Mouse (Mus musculus): ENCODE results near the gene Armc6. TPM values are rescaled to one million over a fixed set of nuclear protein-coding genes. Genes with fewer than 3 reads are reported as not detected.

Armc6 gene
- polyA plus RNA-seq (2011; ENCODE audit: insufficient read length, low read depth, missing spikeins): 11.0 and 14.9 TPM in 2 replicates

- H3K4me1 ChIP-seq (ENCODE audit: control insufficient read depth, insufficient read depth, low read length): peaks cover 6% of the 10 kb centered on the region
- H3K27ac ChIP-seq (ENCODE audit: insufficient read depth, low read length): peak within 1 kb of the TSS; percentile 77
- peak within 1 kb of the TSS; percentile 95 for H3K4me3 ChIP-seq (ENCODE audit: insufficient read depth, low read length)
- TF ChIP-seq POLR2A (IDR thresholded peaks at IDR 0.05; ENCODE audit: low read depth, low read length) (peak; percentile 76), CTCF (IDR thresholded peaks at IDR 0.05; ENCODE audit: borderline replicate concordance, insufficient read depth, low read length) (no peak)
Measured at GRCm38 (mm10) chr8:70234080-70234780, at the start of gene Armc6, which contains the start of gene Sugp2. Gene Armc6 (minus strand): TSS chr8:70234466. Gene Sugp2 (plus strand): TSS chr8:70234226.

- H3K4me1 ChIP-seq (ENCODE audit: control insufficient read depth, insufficient read depth, low read length): no peaks in the 10 kb centered on the region
- peak overlapping the region; percentile 70 for H3K4me3 ChIP-seq (ENCODE audit: insufficient read depth, low read length)
- TF ChIP-seq CTCF (IDR thresholded peaks at IDR 0.05; ENCODE audit: borderline replicate concordance, insufficient read depth, low read length): no peak
- peak; percentile 7; the same call in 1 of the 2 replicates for TF ChIP-seq POLR2A (IDR thresholded peaks at IDR 0.05; ENCODE audit: low read depth, low read length)
- H3K27ac ChIP-seq (ENCODE audit: insufficient read depth, low read length): peak overlapping the region; percentile 29
Measured at GRCm38 (mm10) chr8:70283136-70284077, 49.1 kb upstream of the Armc6 start.

GRCm38 (mm10) chr8:70282603-70283135, 48.4 kb upstream of the Armc6 start, which contains the start of gene Homer3:
Gene Homer3 (plus strand): TSS chr8:70282827.
- Histone ChIP-seq H3K4me1 (ENCODE audit: control insufficient read depth, insufficient read depth, low read length) (no peaks in the 10 kb centered on the region), H3K27ac (ENCODE audit: insufficient read depth, low read length) (peak within 1 kb of the TSS; percentile 29), H3K4me3 (ENCODE audit: insufficient read depth, low read length) (peak within 1 kb of the TSS; percentile 70)
- TF ChIP-seq POLR2A (IDR thresholded peaks at IDR 0.05; ENCODE audit: low read depth, low read length) (peak; percentile 77), CTCF (IDR thresholded peaks at IDR 0.05; ENCODE audit: borderline replicate concordance, insufficient read depth, low read length) (peak; percentile 44; the same call in 1 of the 2 replicates)

GRCm38 (mm10) chr8:70281001-70281400, 46.7 kb upstream of the Armc6 start:
- TF ChIP-seq POLR2A (IDR thresholded peaks at IDR 0.05; ENCODE audit: low read depth, low read length): no peak
- no peak for TF ChIP-seq CTCF (IDR thresholded peaks at IDR 0.05; ENCODE audit: borderline replicate concordance, insufficient read depth, low read length)
- Histone ChIP-seq H3K27ac (ENCODE audit: insufficient read depth, low read length) (no peak overlapping the region), H3K4me1 (ENCODE audit: control insufficient read depth, insufficient read depth, low read length) (no peaks in the 10 kb centered on the region), H3K4me3 (ENCODE audit: insufficient read depth, low read length) (no peak overlapping the region)

- H3K4me3 ChIP-seq (ENCODE audit: insufficient read depth, low read length): no peak overlapping the region
- H3K4me1 ChIP-seq (ENCODE audit: control insufficient read depth, insufficient read depth, low read length): no peaks in the 10 kb centered on the region
- no peak overlapping the region for H3K27ac ChIP-seq (ENCODE audit: insufficient read depth, low read length)
- TF ChIP-seq CTCF (IDR thresholded peaks at IDR 0.05; ENCODE audit: borderline replicate concordance, insufficient read depth, low read length) (no peak), POLR2A (IDR thresholded peaks at IDR 0.05; ENCODE audit: low read depth, low read length) (no peak)
Measured at GRCm38 (mm10) chr8:70279266-70279665, 45.0 kb upstream of the Armc6 start.

- H3K4me1 ChIP-seq (ENCODE audit: control insufficient read depth, insufficient read depth, low read length): no peaks in the 10 kb centered on the region
- no peak for TF ChIP-seq CTCF (IDR thresholded peaks at IDR 0.05; ENCODE audit: borderline replicate concordance, insufficient read depth, low read length)
- no peak for TF ChIP-seq POLR2A (IDR thresholded peaks at IDR 0.05; ENCODE audit: low read depth, low read length)
- H3K4me3 ChIP-seq (ENCODE audit: insufficient read depth, low read length): no peak overlapping the region
- H3K27ac ChIP-seq (ENCODE audit: insufficient read depth, low read length): no peak overlapping the region
Measured at GRCm38 (mm10) chr8:70278175-70278574, 43.9 kb upstream of the Armc6 start.

GRCm38 (mm10) chr8:70276476-70276875, 42.2 kb upstream of the Armc6 start:
- TF ChIP-seq CTCF (IDR thresholded peaks at IDR 0.05; ENCODE audit: borderline replicate concordance, insufficient read depth, low read length) (no peak), POLR2A (IDR thresholded peaks at IDR 0.05; ENCODE audit: low read depth, low read length) (no peak)
- H3K27ac ChIP-seq (ENCODE audit: insufficient read depth, low read length): no peak overlapping the region
- H3K4me1 ChIP-seq (ENCODE audit: control insufficient read depth, insufficient read depth, low read length): no peaks in the 10 kb centered on the region
- H3K4me3 ChIP-seq (ENCODE audit: insufficient read depth, low read length): no peak overlapping the region

GRCm38 (mm10) chr8:70274350-70274749, 40.1 kb upstream of the Armc6 start:
- no peaks in the 10 kb centered on the region for H3K4me1 ChIP-seq (ENCODE audit: control insufficient read depth, insufficient read depth, low read length)
- no peak overlapping the region for H3K4me3 ChIP-seq (ENCODE audit: insufficient read depth, low read length)
- TF ChIP-seq POLR2A (IDR thresholded peaks at IDR 0.05; ENCODE audit: low read depth, low read length) (no peak), CTCF (IDR thresholded peaks at IDR 0.05; ENCODE audit: borderline replicate concordance, insufficient read depth, low read length) (no peak)
- no peak overlapping the region for H3K27ac ChIP-seq (ENCODE audit: insufficient read depth, low read length)

GRCm38 (mm10) chr8:70272949-70273348, 38.7 kb upstream of the Armc6 start:
- H3K4me3 ChIP-seq (ENCODE audit: insufficient read depth, low read length): no peak overlapping the region
- no peak overlapping the region for H3K27ac ChIP-seq (ENCODE audit: insufficient read depth, low read length)
- no peaks in the 10 kb centered on the region for H3K4me1 ChIP-seq (ENCODE audit: control insufficient read depth, insufficient read depth, low read length)
- TF ChIP-seq POLR2A (IDR thresholded peaks at IDR 0.05; ENCODE audit: low read depth, low read length) (no peak), CTCF (IDR thresholded peaks at IDR 0.05; ENCODE audit: borderline replicate concordance, insufficient read depth, low read length) (no peak)
